Mouse (Mus musculus): ENCODE data around the gene Elavl3. TPM values are rescaled to one million over a fixed set of nuclear protein-coding genes. Genes with fewer than 3 reads are reported as not detected.

The Elavl3 gene
- polyA plus RNA-seq, 1 experiment from 2014 or later: 0.02 TPM

GRCm38 (mm10) chr9:22035300-22036044 is 16.4 kb downstream of the Elavl3 start:
- H3K4me1 ChIP-seq: no peaks in the 10 kb centered on the region
- no peak overlapping the region for H3K4me3 ChIP-seq
- no peak overlapping the region for H3K4me2 ChIP-seq
- H3K36me3 ChIP-seq: no peaks in the 10 kb centered on the region
- H3K27ac ChIP-seq: no peak overlapping the region
- WGBS (ENCODE audit: insufficient replicate concordance): 56% methylated on average over 6 of the region's 6 CpGs
- no peak for ATAC-seq
- no peak overlapping the region for H3K9ac ChIP-seq
- H3K9me3 ChIP-seq (replicated peaks): no peaks in the 10 kb centered on the region
- H3K27me3 ChIP-seq (replicated peaks): peaks cover 35% of the 10 kb centered on the region

- peaks cover 8% of the 10 kb centered on the region; the same call in 1 of the 2 replicates for H3K4me1 ChIP-seq
- ATAC-seq: no peak
- no peak overlapping the region for H3K27ac ChIP-seq
- no peak overlapping the region for H3K4me3 ChIP-seq
- H3K9ac ChIP-seq: no peak overlapping the region
- peaks cover 29% of the 10 kb centered on the region for H3K27me3 ChIP-seq (replicated peaks)
- no peaks in the 10 kb centered on the region for H3K36me3 ChIP-seq
- no peak overlapping the region for H3K4me2 ChIP-seq
- WGBS (ENCODE audit: insufficient replicate concordance): 70% methylated on average over 9 of the region's 9 CpGs
- no peaks in the 10 kb centered on the region for H3K9me3 ChIP-seq (replicated peaks)
Observed at GRCm38 (mm10) chr9:22030386-22030785, 21.4 kb downstream of the Elavl3 start.

DNA sequence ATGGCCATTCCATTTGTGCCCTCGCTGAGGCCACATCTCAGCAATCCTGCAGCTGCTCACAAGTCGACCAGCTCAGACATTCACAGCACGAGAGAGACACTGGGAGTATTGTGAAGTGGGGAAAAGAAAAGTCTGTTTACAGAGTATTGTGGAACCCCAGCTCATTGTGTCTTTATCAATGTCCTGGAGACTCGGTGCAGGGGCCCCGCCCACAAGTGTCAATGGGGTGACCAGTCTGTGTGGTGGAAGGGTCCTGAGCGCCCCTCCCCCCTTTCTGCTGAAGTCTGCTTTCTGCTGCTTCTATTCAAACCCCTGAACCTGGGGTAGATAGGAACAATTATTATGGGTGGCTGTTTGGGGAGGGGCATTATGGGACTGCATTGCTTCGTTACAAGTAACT is 23.4 kb downstream of the Elavl3 start:
- Histone ChIP-seq H3K4me1 (peaks cover 8% of the 10 kb centered on the region; the same call in 1 of the 2 replicates), H3K27ac (no peak overlapping the region), H3K27me3 (replicated peaks) (peaks cover 35% of the 10 kb centered on the region), H3K9ac (no peak overlapping the region), H3K36me3 (no peaks in the 10 kb centered on the region), H3K9me3 (replicated peaks) (no peaks in the 10 kb centered on the region), H3K4me3 (no peak overlapping the region), H3K4me2 (no peak overlapping the region)
- ATAC-seq: no peak
- WGBS (ENCODE audit: insufficient replicate concordance): 31% methylated on average over 7 of the region's 7 CpGs

DNA sequence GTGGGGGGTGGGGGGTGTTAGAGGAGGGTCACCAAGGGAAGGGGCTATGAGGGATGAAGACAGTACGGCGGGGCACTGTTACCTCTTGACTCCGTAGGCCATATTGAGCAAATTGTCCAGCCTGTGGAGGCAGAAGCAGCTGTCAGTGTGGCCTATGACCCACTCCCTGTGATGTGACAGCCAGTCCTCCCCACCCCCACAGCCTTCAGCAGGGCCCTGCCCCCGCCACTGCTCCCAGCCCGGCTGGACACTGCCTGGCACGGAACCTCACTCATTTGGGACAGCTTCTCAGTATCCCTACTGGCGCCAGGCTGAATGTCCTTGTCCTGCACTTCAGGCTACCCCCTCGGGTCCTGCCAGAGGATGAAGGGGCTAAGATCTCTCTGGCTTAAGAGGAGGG is 27.2 kb downstream of the Elavl3 start:
- peaks cover 20% of the 10 kb centered on the region for H3K27me3 ChIP-seq (replicated peaks)
- H3K36me3 ChIP-seq: no peaks in the 10 kb centered on the region
- no peak overlapping the region for H3K4me3 ChIP-seq
- no peaks in the 10 kb centered on the region for H3K9me3 ChIP-seq (replicated peaks)
- 45% methylated on average over 8 of the region's 8 CpGs for WGBS (ENCODE audit: insufficient replicate concordance)
- peaks cover 8% of the 10 kb centered on the region; the same call in 1 of the 2 replicates for H3K4me1 ChIP-seq
- no peak overlapping the region for H3K4me2 ChIP-seq
- 0 out of 2 replicates have a peak, but pooled peaks have one; percentile 37 for ATAC-seq
- no peak overlapping the region for H3K9ac ChIP-seq
- no peak overlapping the region for H3K27ac ChIP-seq

GRCm38 (mm10) chr9:22017208-22017825 is 34.5 kb downstream of the Elavl3 start:
- ATAC-seq: peak; percentile 41; the same call in 1 of the 2 replicates
- WGBS (ENCODE audit: insufficient replicate concordance): 66% methylated on average over 7 of the region's 7 CpGs

GRCm38 (mm10) chr9:22016245-22016644 is 35.6 kb downstream of the Elavl3 start:
- Histone ChIP-seq H3K27me3 (replicated peaks) (no peaks in the 10 kb centered on the region; the same call in 1 of the 2 replicates), H3K4me2 (no peak overlapping the region), H3K9me3 (replicated peaks) (no peaks in the 10 kb centered on the region), H3K9ac (no peak overlapping the region), H3K36me3 (peaks cover 36% of the 10 kb centered on the region), H3K27ac (no peak overlapping the region), H3K4me1 (peaks cover 6% of the 10 kb centered on the region; the same call in 1 of the 2 replicates), H3K4me3 (no peak overlapping the region)
- 60% methylated on average over 10 of the region's 10 CpGs for WGBS (ENCODE audit: insufficient replicate concordance)
- ATAC-seq: no peak

More at GRCm38 (mm10) chr9:22017208-22017825, 34.5 kb downstream of the Elavl3 start:
- Histone ChIP-seq H3K36me3 (peaks cover 26% of the 10 kb centered on the region), H3K4me2 (no peak overlapping the region), H3K4me3 (no peak overlapping the region), H3K9ac (no peak overlapping the region), H3K27ac (0 out of 2 replicates have a peak overlapping the region, but pooled peaks have one; percentile 0), H3K4me1 (peaks cover 6% of the 10 kb centered on the region; the same call in 1 of the 2 replicates), H3K27me3 (replicated peaks) (no peaks in the 10 kb centered on the region; the same call in 1 of the 2 replicates), H3K9me3 (replicated peaks) (no peaks in the 10 kb centered on the region)

DNA sequence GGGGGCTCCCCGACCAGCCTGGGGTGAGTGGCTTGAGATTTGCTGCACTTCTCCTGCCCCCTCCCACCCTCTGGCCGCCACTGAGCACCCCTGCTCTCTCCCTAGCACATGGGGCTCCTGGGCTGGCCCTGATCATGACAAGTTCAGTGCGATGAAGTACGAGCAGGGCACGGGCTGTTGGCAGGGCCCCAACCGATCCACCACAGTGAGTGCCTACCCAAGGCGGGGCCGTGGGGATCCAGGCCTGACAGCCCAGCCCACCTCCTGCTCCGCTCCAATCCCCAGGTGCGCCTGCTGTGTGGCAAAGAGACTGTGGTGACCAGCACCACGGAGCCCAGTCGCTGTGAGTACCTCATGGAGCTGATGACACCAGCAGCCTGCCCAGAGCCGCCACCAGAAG is 39.1 kb downstream of the Elavl3 start:
- Histone ChIP-seq H3K27ac (no peak overlapping the region), H3K36me3 (peaks cover 72% of the 10 kb centered on the region)

DNA sequence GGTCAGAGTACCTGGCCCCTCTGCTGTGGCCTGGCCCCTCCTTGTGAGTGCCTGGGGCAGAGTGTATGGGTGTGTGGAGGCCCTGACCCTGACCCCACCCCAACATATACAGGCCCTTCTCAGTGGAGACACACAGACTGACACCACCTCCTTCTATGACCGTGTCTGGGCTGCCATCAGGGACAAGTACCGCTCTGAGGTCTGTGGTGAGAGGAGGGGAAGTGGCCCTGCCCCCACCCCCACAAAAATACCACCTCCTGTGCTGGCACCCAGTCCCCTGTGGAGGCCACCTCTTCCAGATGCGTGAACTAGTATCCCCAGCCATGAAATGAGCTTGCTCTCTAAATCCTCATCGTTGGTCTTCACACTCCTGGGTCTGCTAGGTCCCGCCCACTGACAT is 40.8 kb downstream of the Elavl3 start:
- peak; percentile 21; the same call in 1 of the 2 replicates for ATAC-seq
- no peak overlapping the region for H3K4me3 ChIP-seq
- no peak overlapping the region for H3K27ac ChIP-seq
- no peaks in the 10 kb centered on the region for H3K9me3 ChIP-seq (replicated peaks)
- H3K9ac ChIP-seq: no peak overlapping the region
- WGBS (ENCODE audit: insufficient replicate concordance): 63% methylated on average over 5 of the region's 5 CpGs
- H3K4me2 ChIP-seq: no peak overlapping the region
- no peaks in the 10 kb centered on the region for H3K27me3 ChIP-seq (replicated peaks)
- H3K36me3 ChIP-seq: peaks cover 88% of the 10 kb centered on the region
- no peaks in the 10 kb centered on the region for H3K4me1 ChIP-seq

More for the DNA sequence above, 39.1 kb downstream of the Elavl3 start:
- no peak for ATAC-seq
- no peak overlapping the region for H3K9ac ChIP-seq
- H3K4me1 ChIP-seq: no peaks in the 10 kb centered on the region
- WGBS (ENCODE audit: insufficient replicate concordance): 87% methylated on average over 13 of the region's 13 CpGs
- H3K4me2 ChIP-seq: no peak overlapping the region
- no peaks in the 10 kb centered on the region for H3K27me3 ChIP-seq (replicated peaks)
- no peaks in the 10 kb centered on the region for H3K9me3 ChIP-seq (replicated peaks)
- H3K4me3 ChIP-seq: no peak overlapping the region

DNA sequence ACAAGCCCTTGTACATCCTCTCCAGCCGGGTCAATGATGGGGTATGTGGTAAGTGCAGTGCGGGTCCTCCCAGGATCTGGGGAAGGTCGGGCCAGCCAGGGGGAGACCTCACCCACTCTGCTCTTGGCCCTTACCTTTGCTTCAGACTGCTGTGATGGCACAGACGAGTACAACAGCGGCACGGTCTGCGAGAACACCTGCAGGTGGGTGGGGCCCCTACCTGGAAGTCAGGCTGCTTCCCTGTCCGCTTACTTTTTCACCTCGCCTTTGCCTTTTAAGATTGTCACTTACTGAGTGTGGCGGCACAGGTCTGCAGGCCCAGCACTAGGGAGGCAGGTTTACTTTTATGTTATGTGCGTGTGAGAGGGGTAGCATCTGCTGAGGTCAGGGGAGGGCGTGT is 47.3 kb downstream of the Elavl3 start:
- Histone ChIP-seq H3K36me3 (peaks cover 59% of the 10 kb centered on the region), H3K4me1 (peaks cover 31% of the 10 kb centered on the region), H3K9ac (no peak overlapping the region), H3K27me3 (replicated peaks) (peaks cover 14% of the 10 kb centered on the region), H3K9me3 (replicated peaks) (no peaks in the 10 kb centered on the region), H3K27ac (no peak overlapping the region), H3K4me3 (no peak overlapping the region), H3K4me2 (peak overlapping the region; percentile 92)
- WGBS (ENCODE audit: insufficient replicate concordance): 86% methylated on average over 12 of the region's 12 CpGs
- no peak for ATAC-seq

DNA sequence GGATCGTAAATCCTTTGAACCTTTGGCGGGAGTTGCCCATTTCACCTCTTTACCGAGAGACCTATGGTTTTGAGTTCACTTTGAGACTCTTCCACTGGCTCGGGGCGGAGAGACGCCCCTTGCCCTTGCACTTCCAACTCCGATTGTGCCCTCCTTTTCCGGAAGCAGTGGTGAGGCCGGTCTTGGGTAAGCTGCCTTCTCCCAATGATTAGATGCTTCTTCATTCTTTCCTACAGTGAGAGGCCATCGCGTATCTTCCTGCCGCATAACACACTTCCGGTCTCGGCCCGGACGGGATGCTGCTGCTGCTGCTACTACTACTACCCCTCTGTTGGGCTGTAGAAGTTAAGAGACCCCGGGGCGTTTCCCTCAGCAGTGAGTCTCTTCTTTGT is 48.7 kb downstream of the Elavl3 start:
- H3K27me3 ChIP-seq (replicated peaks): peaks cover 27% of the 10 kb centered on the region
- under 1% methylated on average over 18 of the region's 18 CpGs for WGBS (ENCODE audit: insufficient replicate concordance)
- H3K9ac ChIP-seq: peak overlapping the region; percentile 68
- peaks cover 31% of the 10 kb centered on the region for H3K4me1 ChIP-seq
- peak overlapping the region; percentile 77 for H3K27ac ChIP-seq
- H3K4me2 ChIP-seq: peak overlapping the region; percentile 92
- H3K36me3 ChIP-seq: peaks cover 45% of the 10 kb centered on the region
- no peaks in the 10 kb centered on the region for H3K9me3 ChIP-seq (replicated peaks)
- peak overlapping the region; percentile 78 for H3K4me3 ChIP-seq
- peak; percentile 11 for ATAC-seq

- WGBS (ENCODE audit: insufficient replicate concordance): 7% methylated on average over 57 of the region's 57 CpGs
- peak within 1 kb of the TSS; percentile 92 for H3K4me2 ChIP-seq
- H3K4me1 ChIP-seq: peaks cover 31% of the 10 kb centered on the region
- peak within 1 kb of the TSS; percentile 77 for H3K27ac ChIP-seq
- H3K36me3 ChIP-seq: peaks cover 38% of the 10 kb centered on the region
- no peaks in the 10 kb centered on the region for H3K9me3 ChIP-seq (replicated peaks)
- peak; percentile 99 for ATAC-seq
- peak within 1 kb of the TSS; percentile 68 for H3K9ac ChIP-seq
- H3K27me3 ChIP-seq (replicated peaks): peaks cover 34% of the 10 kb centered on the region
- peak within 1 kb of the TSS; percentile 78 for H3K4me3 ChIP-seq
Observed at GRCm38 (mm10) chr9:22002194-22003162, 49.3 kb downstream of the Elavl3 start, which contains the start of the genes Ccdc151 and Prkcsh. Ccdc151 (minus strand) TSS chr9:22002634. Prkcsh (plus strand) TSS chr9:22002806.
